Mouse (Mus musculus): ENCODE measurements at regions not wholly inside any gene's neighbourhood (a gene's known extent, or its start where the extent isn't known, plus 50 kb on each side); places are given as distances from the start of the nearest gene placed in this dataset.
A peak's percentile ranks its signal among the peaks of the same experiment; 100 is the strongest.

- intact Hi-C loops (cut with DNase I) = no loop called here
- Histone ChIP-seq H3K4me3 (no peak overlapping the region), H3K27ac (no peak overlapping the region)
- no peak for TF ChIP-seq CTCF (IDR thresholded peaks at IDR 0.05)
- DNase-seq (ENCODE audit: extremely low spot score in 1 of 2, low spot score in 2 of 2) = no peak
Observed at GRCm38 (mm10) chr4:55727178-55727577, 194.9 kb upstream of the Klf4 start.

- no peak for DNase-seq (ENCODE audit: extremely low spot score in 1 of 2, low spot score in 2 of 2)
- no peak for TF ChIP-seq CTCF (IDR thresholded peaks at IDR 0.05)
- Histone ChIP-seq H3K27ac (no peak overlapping the region), H3K4me3 (no peak overlapping the region)
- intact Hi-C loops (cut with DNase I) = no loop called here
Observed at GRCm38 (mm10) chr4:55726081-55726480, 193.8 kb upstream of the Klf4 start.

DNA sequence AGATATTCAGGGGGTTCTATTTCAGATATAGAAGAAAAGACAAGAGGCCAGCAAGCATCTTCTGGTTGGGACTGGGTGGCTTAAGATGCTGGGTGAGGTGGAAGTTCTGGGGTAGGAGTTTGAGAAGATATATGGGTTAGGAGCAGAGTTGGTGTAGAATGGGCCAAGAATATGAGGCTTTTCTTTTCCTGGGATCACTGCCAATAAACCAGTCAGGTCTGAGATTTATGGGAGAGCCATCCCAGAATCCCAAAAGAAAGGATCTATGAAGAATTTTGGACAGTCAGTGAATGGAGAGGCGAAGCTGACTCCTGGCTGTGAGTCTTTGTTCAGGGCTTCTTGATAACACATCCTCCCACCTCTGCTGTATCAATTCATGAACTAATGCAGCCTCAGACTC lies 192.0 kb upstream of the Klf4 start:
- Histone ChIP-seq H3K4me3 (no peak overlapping the region), H3K27ac (no peak overlapping the region)
- intact Hi-C loops (cut with DNase I) = no loop called here
- TF ChIP-seq CTCF (IDR thresholded peaks at IDR 0.05) = no peak
- DNase-seq (ENCODE audit: extremely low spot score in 1 of 2, low spot score in 2 of 2) = no peak

GRCm38 (mm10) chr4:55723124-55723523 lies 190.9 kb upstream of the Klf4 start:
- intact Hi-C loops (cut with DNase I) = no loop called here

GRCm38 (mm10) chr4:55722388-55722787 lies 190.1 kb upstream of the Klf4 start:
- intact Hi-C loops (cut with DNase I) = no loop called here
- TF ChIP-seq CTCF (IDR thresholded peaks at IDR 0.05) = no peak
- Histone ChIP-seq H3K4me3 (no peak overlapping the region), H3K27ac (no peak overlapping the region)
- no peak for DNase-seq (ENCODE audit: extremely low spot score in 1 of 2, low spot score in 2 of 2)

More at GRCm38 (mm10) chr4:55723124-55723523, 190.9 kb upstream of the Klf4 start:
- no peak for TF ChIP-seq CTCF (IDR thresholded peaks at IDR 0.05)
- Histone ChIP-seq H3K27ac (no peak overlapping the region), H3K4me3 (no peak overlapping the region)
- DNase-seq (ENCODE audit: extremely low spot score in 1 of 2, low spot score in 2 of 2) = no peak

DNA sequence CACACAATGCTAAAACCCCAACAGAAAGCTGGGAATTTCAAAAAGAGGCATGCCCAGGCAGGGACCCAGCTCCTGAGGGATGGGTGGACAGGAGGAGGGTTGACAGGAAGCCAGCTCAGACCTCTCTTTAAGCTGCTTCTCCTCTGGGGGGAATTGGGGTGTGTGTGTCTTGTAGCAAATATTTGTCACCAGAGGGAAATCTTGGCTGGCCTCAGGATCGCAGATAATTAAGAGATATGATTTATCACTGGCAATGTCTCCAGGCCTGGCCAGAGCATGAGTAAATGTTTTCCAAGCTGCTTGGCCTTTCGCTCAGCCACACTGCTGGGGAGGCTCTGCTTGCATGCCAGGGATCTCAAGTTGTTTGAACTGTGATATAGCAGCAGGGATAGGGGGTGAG lies 189.6 kb upstream of the Klf4 start:
- intact Hi-C loops (cut with DNase I) = no loop called here
- no peak overlapping the region for H3K4me3 ChIP-seq
- TF ChIP-seq CTCF (IDR thresholded peaks at IDR 0.05) = no peak
- no peak overlapping the region for H3K27ac ChIP-seq
- no peak for DNase-seq (ENCODE audit: extremely low spot score in 1 of 2, low spot score in 2 of 2)

DNA sequence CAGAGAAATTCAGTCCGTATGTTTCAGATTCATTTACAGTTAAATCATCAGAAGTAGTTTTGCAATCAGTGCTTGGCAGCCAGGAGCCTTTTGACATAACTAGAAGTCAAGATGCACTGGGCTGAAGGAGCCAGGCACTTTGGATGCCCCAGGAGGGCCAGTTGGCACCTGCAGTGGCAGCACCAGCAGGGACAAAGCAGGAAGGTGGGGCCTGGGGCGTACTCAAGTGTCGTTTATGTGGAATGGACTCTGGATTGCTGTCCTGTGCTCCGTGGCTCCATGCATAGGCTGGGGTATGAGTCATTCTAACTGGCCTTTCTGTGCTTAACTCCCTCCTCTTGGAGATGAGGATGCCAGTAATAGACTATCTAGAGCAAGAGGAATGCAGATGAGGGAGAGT lies 186.2 kb upstream of the Klf4 start:
- Histone ChIP-seq H3K4me3 (no peak overlapping the region), H3K27ac (no peak overlapping the region)
- no peak for TF ChIP-seq CTCF (IDR thresholded peaks at IDR 0.05)
- no peak for DNase-seq (ENCODE audit: extremely low spot score in 1 of 2, low spot score in 2 of 2)
- intact Hi-C loops (cut with DNase I) = no loop called here

GRCm38 (mm10) chr4:55716161-55716651 lies 183.9 kb upstream of the Klf4 start:
- TF ChIP-seq CTCF (IDR thresholded peaks at IDR 0.05) = no peak
- no peak overlapping the region for H3K4me3 ChIP-seq
- intact Hi-C loops (cut with DNase I) = no loop called here
- no peak overlapping the region for H3K27ac ChIP-seq
- no peak for DNase-seq (ENCODE audit: extremely low spot score in 1 of 2, low spot score in 2 of 2)

GRCm38 (mm10) chr4:55711500-55712341 lies 179.5 kb upstream of the Klf4 start:
- Histone ChIP-seq H3K27ac (no peak overlapping the region), H3K4me3 (no peak overlapping the region)
- no peak for DNase-seq (ENCODE audit: extremely low spot score in 1 of 2, low spot score in 2 of 2)
- TF ChIP-seq CTCF (IDR thresholded peaks at IDR 0.05) = no peak
- intact Hi-C loops (cut with DNase I) = no loop called here

GRCm38 (mm10) chr4:55710476-55710875 lies 178.2 kb upstream of the Klf4 start:
- no peak overlapping the region for H3K4me3 ChIP-seq
- no peak for DNase-seq (ENCODE audit: extremely low spot score in 1 of 2, low spot score in 2 of 2)
- intact Hi-C loops (cut with DNase I) = no loop called here
- no peak for TF ChIP-seq CTCF (IDR thresholded peaks at IDR 0.05)
- H3K27ac ChIP-seq = no peak overlapping the region

GRCm38 (mm10) chr4:55708808-55709207 lies 176.5 kb upstream of the Klf4 start:
- intact Hi-C loops (cut with DNase I) = no loop called here
- no peak for TF ChIP-seq CTCF (IDR thresholded peaks at IDR 0.05)
- no peak for DNase-seq (ENCODE audit: extremely low spot score in 1 of 2, low spot score in 2 of 2)
- H3K27ac ChIP-seq = no peak overlapping the region
- no peak overlapping the region for H3K4me3 ChIP-seq

DNA sequence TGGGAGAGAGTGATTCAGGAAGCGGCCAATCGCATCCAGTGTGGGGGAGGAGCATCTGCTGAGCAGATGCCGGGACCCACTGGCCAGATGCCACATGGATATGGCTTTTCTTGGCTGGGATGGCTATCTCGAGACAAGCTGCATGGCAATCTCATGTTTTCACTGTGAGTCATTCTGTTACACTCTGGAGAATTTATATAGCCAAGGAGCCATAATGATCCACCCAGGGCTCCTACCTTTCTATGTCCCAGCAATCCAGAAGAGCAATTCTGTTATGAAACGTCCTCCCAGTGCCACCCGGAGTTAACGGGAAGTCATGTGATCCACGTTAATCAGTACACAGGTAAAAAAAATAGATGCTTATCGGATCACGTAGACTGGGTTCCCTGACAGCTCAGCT lies 175.7 kb upstream of the Klf4 start:
- no peak for TF ChIP-seq CTCF (IDR thresholded peaks at IDR 0.05)
- intact Hi-C loops (cut with DNase I) = no loop called here
- H3K27ac ChIP-seq = no peak overlapping the region
- DNase-seq (ENCODE audit: extremely low spot score in 1 of 2, low spot score in 2 of 2) = peak in 1 of 2 experiments; percentile 52
- no peak overlapping the region for H3K4me3 ChIP-seq

DNA sequence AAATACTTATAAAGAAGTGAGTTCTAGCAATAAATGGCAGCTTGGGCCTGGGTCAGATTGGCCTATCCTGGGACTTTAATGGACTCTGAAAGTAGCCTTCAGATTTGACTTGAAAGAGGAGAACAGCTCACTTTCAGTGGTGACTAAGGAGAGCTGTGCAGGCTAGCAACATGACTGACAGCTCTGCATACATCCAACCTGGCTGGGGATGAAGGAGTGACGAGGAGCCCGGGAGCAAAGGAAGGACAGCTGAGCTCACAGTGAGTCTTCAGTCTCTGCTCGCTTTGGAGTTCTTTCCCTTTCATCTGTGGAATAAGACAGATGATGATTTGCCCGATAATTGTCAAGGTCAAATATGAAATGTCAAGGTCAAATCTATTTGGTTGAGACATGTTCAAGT lies 172.7 kb upstream of the Klf4 start:
- no peak overlapping the region for H3K27ac ChIP-seq
- intact Hi-C loops (cut with DNase I) = no loop called here
- TF ChIP-seq CTCF (IDR thresholded peaks at IDR 0.05) = no peak
- DNase-seq (ENCODE audit: extremely low spot score in 1 of 2, low spot score in 2 of 2) = no peak
- no peak overlapping the region for H3K4me3 ChIP-seq
